Mouse (Mus musculus) limb, embryonic 14.5 days (tissue): ENCODE measurements at regions not wholly inside any gene's neighbourhood (a gene's known extent, or its start where the extent isn't known, plus 50 kb on each side); places are given as distances from the start of the nearest gene placed in this dataset.

Experiments used
- ATAC-seq: fragments of 200-750 bp; cut with Nextera tagmentation; 2 replicates; pipeline ENCODE4 v1.8.0; 2017; ENCODE audit warnings: low read depth, moderate number of reproducible peaks, moderate TSS enrichment; ENCODE audit not compliant: low FRiP score
- DNase-seq: peaks from one replicate; pipeline ENCODE4 v3.0.0-alpha.2; 2015; ENCODE audit warnings: low spot score
- H3K27ac ChIP-seq: fragments of 300-500 bp; sonication (generic); replicated peaks from 2 replicates; pipeline ENCODE4 v1.5.1; 2014; ENCODE audit warnings: low read depth, mild to moderate bottlenecking, low read length, moderate library complexity, mixed read lengths
- H3K27me3 ChIP-seq: fragments of 300-500 bp; sonication (generic); 2 replicates; pipeline ENCODE4 v1.6.1; 2014; ENCODE audit warnings: low read length, mixed read lengths; ENCODE audit not compliant: control insufficient read depth, insufficient read depth
- H3K36me3 ChIP-seq: fragments of 300-500 bp; sonication (generic); 2 replicates; pipeline ENCODE4 v1.6.1; 2014; ENCODE audit warnings: mild to moderate bottlenecking, low read length, moderate library complexity, mixed read lengths; ENCODE audit not compliant: control insufficient read depth, insufficient read depth
- H3K4me1 ChIP-seq: fragments of 300-500 bp; sonication (generic); 2 replicates; pipeline ENCODE4 v1.6.1; 2014; ENCODE audit warnings: antibody characterized with exemption, low read length, mixed read lengths; ENCODE audit not compliant: control insufficient read depth, insufficient read depth
- H3K4me2 ChIP-seq: fragments of 300-500 bp; sonication (generic); replicated peaks from 2 replicates; pipeline ENCODE4 v1.6.1; 2014; ENCODE audit warnings: low read depth, mild to moderate bottlenecking, low read length, moderate library complexity; ENCODE audit not compliant: severe bottlenecking
- H3K4me3 ChIP-seq: fragments of 300-500 bp; sonication (generic); replicated peaks from 2 replicates; pipeline ENCODE4 v1.5.1; 2014; ENCODE audit warnings: low read length
- H3K9ac ChIP-seq: fragments of 300-500 bp; sonication (generic); 2 replicates; pipeline ENCODE4 v1.6.1; 2014; ENCODE audit warnings: mild to moderate bottlenecking, low read depth, low read length, moderate library complexity; ENCODE audit not compliant: severe bottlenecking
- H3K9me3 ChIP-seq: fragments of 300-500 bp; sonication (generic); 2 replicates; pipeline ENCODE4 v1.6.1; 2016; ENCODE audit warnings: low read length; ENCODE audit not compliant: control insufficient read depth
- POLR2A ChIP-seq: fragments of 200-500 bp; IDR thresholded peaks from 2 replicates; pipeline ENCODE4 v1.8.0; 2012; ENCODE audit warnings: inconsistent platforms, mild to moderate bottlenecking, moderate library complexity, borderline replicate concordance; ENCODE audit not compliant: insufficient read depth, insufficient read length; ENCODE audit errors: extremely low read depth
- whole genome bisulfite sequencing: fragments of 180-500 bp; shearing (Covaris S2); extraction: QIAGEN DNeasy Blood & Tissue Kit; methylation state at CpG from one replicate; pipeline ENCODE4 v1.1.7; 2014; 5-methylcytosine and 5-hydroxymethylcytosine counted together

- Histone ChIP-seq H3K4me3 (no peak overlapping the region), H3K9me3 (no peaks in the 10 kb centered on the region), H3K27ac (no peak overlapping the region), H3K4me2 (no peak overlapping the region), H3K27me3 (no peaks in the 10 kb centered on the region), H3K4me1 (0 out of 2 replicates have a peak, but pooled peaks cover under 1% of the 10 kb centered on the region), H3K36me3 (no peaks in the 10 kb centered on the region), H3K9ac (no peak overlapping the region)
- TF ChIP-seq POLR2A: no peak
- ATAC-seq (no peak), DNase-seq (no peak)
- WGBS: 40% methylated on average over 2 of the region's 2 CpGs
Observed at GRCm38 (mm10) chr1:73530326-73530725, 514.6 kb upstream of the Tnp1 start.

GRCm38 (mm10) chr1:73528623-73529022 lies 512.9 kb upstream of the Tnp1 start:
- peaks cover 7% of the 10 kb centered on the region; the same call in 1 of the 2 replicates for H3K4me1 ChIP-seq
- DNase-seq (no peak), ATAC-seq (no peak)
- H3K27ac ChIP-seq: no peak overlapping the region
- no peak overlapping the region for H3K4me3 ChIP-seq
- H3K9me3 ChIP-seq: no peaks in the 10 kb centered on the region
- H3K4me2 ChIP-seq: no peak overlapping the region
- no peaks in the 10 kb centered on the region for H3K27me3 ChIP-seq
- 90% methylated on average over 1 of the region's 1 CpGs for WGBS
- TF ChIP-seq POLR2A: no peak
- no peaks in the 10 kb centered on the region for H3K36me3 ChIP-seq
- H3K9ac ChIP-seq: no peak overlapping the region

DNA sequence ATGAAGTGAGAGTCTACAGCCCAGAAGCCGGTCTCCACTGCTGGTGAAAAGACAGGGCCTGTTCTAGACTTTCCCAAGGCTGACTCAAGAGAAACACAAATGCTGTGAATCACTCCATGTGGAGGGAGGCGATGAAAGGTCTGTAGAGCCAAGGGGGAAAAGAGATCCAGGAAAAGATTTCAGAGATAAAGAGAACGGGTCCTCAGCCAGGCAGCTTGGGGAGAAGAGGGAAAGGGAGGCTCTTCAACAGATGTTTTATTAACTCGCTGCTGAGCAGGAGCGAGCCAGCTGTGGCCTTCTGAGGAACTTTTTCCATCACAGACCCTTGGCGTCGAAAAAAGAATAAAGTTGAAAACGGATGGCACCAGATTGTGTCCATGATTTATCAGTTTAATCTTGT lies 500.7 kb upstream of the Tnp1 start:
- Histone ChIP-seq H3K27ac (no peak overlapping the region), H3K4me1 (peaks cover 10% of the 10 kb centered on the region), H3K36me3 (no peaks in the 10 kb centered on the region), H3K4me2 (no peak overlapping the region), H3K4me3 (no peak overlapping the region), H3K9ac (no peak overlapping the region), H3K27me3 (no peaks in the 10 kb centered on the region), H3K9me3 (no peaks in the 10 kb centered on the region)
- 74% methylated on average over 8 of the region's 8 CpGs for WGBS
- TF ChIP-seq POLR2A: no peak
- peak; percentile 65 for DNase-seq
- ATAC-seq: no peak

DNA sequence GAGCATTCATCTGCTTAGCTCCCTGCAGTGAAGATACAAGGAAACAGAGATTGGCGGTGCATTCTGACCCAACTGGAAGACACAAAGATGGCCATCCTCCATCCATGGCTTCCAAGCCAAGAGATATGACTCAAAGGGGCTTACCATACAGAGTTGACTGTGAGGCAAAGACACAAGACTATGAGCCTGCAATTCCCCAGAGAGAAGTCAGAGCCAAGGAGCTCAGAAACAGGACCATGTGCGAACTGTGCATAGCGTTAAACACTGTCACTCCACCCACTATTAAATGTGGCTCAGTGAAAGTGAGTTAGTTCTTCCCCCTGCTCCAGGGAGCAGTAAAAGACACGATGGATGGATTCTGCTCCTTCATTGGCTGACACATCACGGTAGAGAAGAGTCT lies 500.1 kb upstream of the Tnp1 start:
- Histone ChIP-seq H3K9me3 (no peaks in the 10 kb centered on the region), H3K27ac (no peak overlapping the region), H3K4me3 (no peak overlapping the region), H3K27me3 (no peaks in the 10 kb centered on the region), H3K4me1 (peaks cover 10% of the 10 kb centered on the region), H3K4me2 (no peak overlapping the region), H3K36me3 (no peaks in the 10 kb centered on the region), H3K9ac (no peak overlapping the region)
- 83% methylated on average over 5 of the region's 5 CpGs for WGBS
- ATAC-seq (no peak), DNase-seq (peak; percentile 12)
- no peak for TF ChIP-seq POLR2A

DNA sequence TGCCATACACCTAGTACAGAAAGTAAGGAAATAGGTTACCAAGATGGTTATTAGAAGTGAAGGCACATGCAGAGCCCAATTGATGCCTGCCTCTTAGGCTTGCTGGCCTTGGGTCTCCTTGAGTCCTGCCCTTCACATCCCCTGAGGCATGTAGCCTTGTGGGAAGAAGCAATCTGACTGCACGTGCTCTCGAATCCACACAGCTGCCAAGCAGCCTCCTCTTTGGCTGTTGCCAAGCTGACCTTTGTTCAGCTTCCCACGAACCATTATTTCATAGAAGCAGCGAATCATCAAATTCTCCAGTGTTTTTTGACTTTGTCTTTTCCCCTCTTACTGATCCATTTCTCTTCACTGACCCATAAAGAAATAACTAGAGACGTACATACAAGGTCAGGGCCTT lies 498.1 kb upstream of the Tnp1 start:
- Histone ChIP-seq H3K4me2 (no peak overlapping the region), H3K9ac (no peak overlapping the region), H3K9me3 (no peaks in the 10 kb centered on the region), H3K27ac (0 out of 2 replicates have a peak overlapping the region, but pooled peaks have one; percentile 0), H3K4me1 (peaks cover 10% of the 10 kb centered on the region), H3K27me3 (no peaks in the 10 kb centered on the region), H3K36me3 (no peaks in the 10 kb centered on the region), H3K4me3 (no peak overlapping the region)
- DNase-seq: no peak
- no peak for ATAC-seq
- TF ChIP-seq POLR2A: no peak
- 68% methylated on average over 5 of the region's 5 CpGs for WGBS

DNA sequence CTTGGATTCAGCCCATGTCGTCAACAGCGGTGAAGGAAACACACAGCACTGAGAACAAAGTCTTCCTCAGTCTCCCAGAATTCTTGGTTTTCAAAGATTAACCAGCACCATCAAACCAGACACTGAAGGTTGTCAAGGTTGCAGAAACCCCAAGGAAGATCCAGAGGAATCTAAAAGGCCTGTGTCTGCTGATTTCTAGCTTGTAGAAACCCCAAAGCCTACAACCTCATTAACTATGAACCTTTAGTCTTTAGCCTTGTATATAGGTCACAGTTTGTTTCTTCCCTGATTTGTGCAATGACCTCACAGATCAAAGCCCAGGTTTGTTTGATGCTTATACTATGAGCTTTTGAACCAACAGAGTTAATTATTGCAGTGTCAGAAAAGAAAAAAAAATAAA lies 497.1 kb upstream of the Tnp1 start:
- no peak for DNase-seq
- H3K4me3 ChIP-seq: no peak overlapping the region
- H3K9ac ChIP-seq: no peak overlapping the region
- H3K27me3 ChIP-seq: no peaks in the 10 kb centered on the region
- no peak overlapping the region for H3K27ac ChIP-seq
- 91% methylated on average over 2 of the region's 2 CpGs for WGBS
- TF ChIP-seq POLR2A: no peak
- H3K4me2 ChIP-seq: no peak overlapping the region
- ATAC-seq: no peak
- no peaks in the 10 kb centered on the region for H3K36me3 ChIP-seq
- H3K9me3 ChIP-seq: no peaks in the 10 kb centered on the region
- peaks cover 10% of the 10 kb centered on the region for H3K4me1 ChIP-seq
